Mouse (Mus musculus) hindbrain, postnatal 0 days (tissue): Measurements from ENCODE around the gene Mrps10. TPM values are rescaled to one million over a fixed set of nuclear protein-coding genes. Genes with fewer than 3 reads are reported as not detected.
"Not testable (repeated sequence)": the region's sequence is repeated elsewhere in the genome, so short reads cannot be mapped to it uniquely, and the experiment has no call there.

Source experiments
- ATAC-seq: fragments of 200-750 bp; cut with Nextera tagmentation; 2 replicates; pipeline ENCODE4 v1.8.0; 2017; ENCODE audit warnings: mild to moderate bottlenecking, moderate TSS enrichment, moderate library complexity
- DNase-seq: peaks from one replicate; pipeline ENCODE4 v3.0.0-alpha.2; 2015; ENCODE audit warnings: low spot score
- H3K27ac ChIP-seq: fragments of 300-500 bp; sonication (generic); 2 replicates; pipeline ENCODE4 v1.5.1; 2014; ENCODE audit warnings: mild to moderate bottlenecking
- H3K27me3 ChIP-seq: fragments of 300-500 bp; sonication (generic); 2 replicates; pipeline ENCODE4 v1.6.1; 2014; ENCODE audit warnings: low read length, mixed read lengths; ENCODE audit not compliant: insufficient read depth
- H3K36me3 ChIP-seq: fragments of 300-500 bp; sonication (generic); 2 replicates; pipeline ENCODE4 v1.6.1; 2014; ENCODE audit warnings: low read length, mixed read lengths; ENCODE audit not compliant: insufficient read depth
- H3K4me1 ChIP-seq: fragments of 300-500 bp; sonication (generic); 2 replicates; pipeline ENCODE4 v1.6.1; 2014; ENCODE audit warnings: antibody characterized with exemption, low read length, mixed read lengths; ENCODE audit not compliant: insufficient read depth
- H3K4me2 ChIP-seq: fragments of 300-500 bp; sonication (generic); 2 replicates; pipeline ENCODE4 v1.6.1; 2014; ENCODE audit warnings: low read depth, mild to moderate bottlenecking, low read length, moderate library complexity, mixed read lengths
- H3K4me3 ChIP-seq: fragments of 300-500 bp; sonication (generic); 2 replicates; pipeline ENCODE4 v1.5.1; 2014; ENCODE audit warnings: low read length
- H3K9ac ChIP-seq: fragments of 300-500 bp; sonication (generic); replicated peaks from 2 replicates; pipeline ENCODE4 v1.6.1; 2014; ENCODE audit warnings: mild to moderate bottlenecking, low read length, moderate library complexity, mixed read lengths
- H3K9me3 ChIP-seq: fragments of 300-500 bp; sonication (generic); 2 replicates; pipeline ENCODE4 v1.6.1; 2016; ENCODE audit warnings: low read length, mixed read lengths
- CTCF ChIP-seq: IDR thresholded peaks from 2 replicates; pipeline ENCODE4 v1.5.1; 2016; ENCODE audit warnings: antibody characterized with exemption, control low read depth, low read depth
- WGBS: fragments of 180-500 bp; shearing (Covaris S2); extraction: QIAGEN DNeasy Blood & Tissue Kit; methylation state at CpG from one replicate; pipeline ENCODE4 v1.1.7; 2014; 5-methylcytosine and 5-hydroxymethylcytosine counted together
- polyA plus RNA-seq: library from polyadenylated mRNA; unstranded; fragments of >200 nt; fragmentation: Nextera tagmentation; extraction: Ambion mirVana; gene quantifications from 2 replicates; pipeline ENCODE4 v1.2.1, GENCODE M21; 2015
- total RNA-seq: library from RNA; depleted of rRNA; stranded (reverse); fragments of >200 nt; gene quantifications from 2 replicates; pipeline ENCODE4 v1.2.3, GENCODE M21; 2014

Gene Mrps10
- total and polyA plus RNA-seq, 2 experiments from 2014 or later = 32.9 to 76.9 TPM

GRCm38 (mm10) chr17:47395376-47395913 lies 26.8 kb downstream of the Mrps10 start:
- Histone ChIP-seq H3K36me3 (no peaks in the 10 kb centered on the region), H3K27me3 (no peaks in the 10 kb centered on the region), H3K4me1 (peaks cover 9% of the 10 kb centered on the region; the same call in 1 of the 2 replicates), H3K9me3 (no peaks in the 10 kb centered on the region), H3K4me2 (peak overlapping the region; percentile 47), H3K27ac (no peak overlapping the region), H3K4me3 (peak overlapping the region; percentile 24), H3K9ac (no peak overlapping the region; the same call in 1 of the 2 replicates)
- DNase-seq (peak; percentile 32), ATAC-seq (peak; percentile 76; the same call in 1 of the 2 replicates)
- WGBS = 2% methylated on average over 20 of the region's 20 CpGs
- no peak for TF ChIP-seq CTCF

- Histone ChIP-seq H3K4me1 (peaks cover 9% of the 10 kb centered on the region; the same call in 1 of the 2 replicates), H3K4me3 (no peak overlapping the region), H3K36me3 (no peaks in the 10 kb centered on the region), H3K27me3 (no peaks in the 10 kb centered on the region), H3K9me3 (no peaks in the 10 kb centered on the region), H3K4me2 (no peak overlapping the region), H3K9ac (no peak overlapping the region), H3K27ac (no peak overlapping the region)
- ATAC-seq = no peak
- WGBS = 89% methylated on average over 8 of the region's 8 CpGs
- TF ChIP-seq CTCF = no peak
- no peak for DNase-seq
These were observed 30.4 kb downstream of the Mrps10 start for GRCm38 (mm10) chr17:47399091-47399490.

GRCm38 (mm10) chr17:47400451-47400850 lies 31.8 kb downstream of the Mrps10 start, which contains the start of gene Guca1a:
Guca1a (minus strand) TSS chr17:47400584.
- 0 out of 2 replicates have a peak, but pooled peaks cover under 1% of the 10 kb centered on the region for H3K4me1 ChIP-seq
- no peak for DNase-seq
- WGBS = 50% methylated on average over 10 of the region's 10 CpGs

GRCm38 (mm10) chr17:47407717-47408557 lies 39.2 kb downstream of the Mrps10 start:
- Histone ChIP-seq H3K4me2 (no peak overlapping the region), H3K36me3 (no peaks in the 10 kb centered on the region), H3K27ac (no peak overlapping the region), H3K9me3 (no peaks in the 10 kb centered on the region), H3K9ac (no peak overlapping the region), H3K27me3 (peaks cover 12% of the 10 kb centered on the region), H3K4me1 (no peaks in the 10 kb centered on the region), H3K4me3 (no peak overlapping the region)
- ATAC-seq (no peak), DNase-seq (no peak)
- 65% methylated on average over 10 of the region's 10 CpGs for WGBS
- TF ChIP-seq CTCF = no peak; the same call in 1 of the 2 replicates

More at GRCm38 (mm10) chr17:47400451-47400850, 31.8 kb downstream of the Mrps10 start, which contains the start of gene Guca1a:
- no peak within 1 kb of the TSS for H3K4me2 ChIP-seq
- H3K4me3 ChIP-seq = no peak within 1 kb of the TSS
- no peak for TF ChIP-seq CTCF
- no peaks in the 10 kb centered on the region for H3K27me3 ChIP-seq
- no peaks in the 10 kb centered on the region for H3K36me3 ChIP-seq
- H3K27ac ChIP-seq = no peak within 1 kb of the TSS
- no peak for ATAC-seq
- no peaks in the 10 kb centered on the region for H3K9me3 ChIP-seq
- H3K9ac ChIP-seq = no peak within 1 kb of the TSS

- H3K9ac ChIP-seq = no peak overlapping the region
- DNase-seq (peak; percentile 67), ATAC-seq (peak; percentile 41; the same call in 1 of the 2 replicates)
- H3K4me2 ChIP-seq = no peak overlapping the region
- no peaks in the 10 kb centered on the region for H3K4me1 ChIP-seq
- H3K36me3 ChIP-seq = no peaks in the 10 kb centered on the region
- TF ChIP-seq CTCF = peak; percentile 75
- H3K9me3 ChIP-seq = no peaks in the 10 kb centered on the region
- WGBS = 23% methylated on average over 8 of the region's 8 CpGs
- H3K27ac ChIP-seq = no peak overlapping the region
- peaks cover 12% of the 10 kb centered on the region for H3K27me3 ChIP-seq
- no peak overlapping the region for H3K4me3 ChIP-seq
These were observed 39.8 kb downstream of the Mrps10 start for GRCm38 (mm10) chr17:47408558-47408898.

GRCm38 (mm10) chr17:47409897-47410861 lies 41.5 kb downstream of the Mrps10 start:
- not testable (repeated sequence) for H3K4me1 ChIP-seq, H3K36me3 ChIP-seq, H3K27ac ChIP-seq, H3K9me3 ChIP-seq, H3K9ac ChIP-seq
- DNase-seq (peak; percentile 31), ATAC-seq (peak; percentile 73)
- Histone ChIP-seq H3K27me3 (peaks cover 12% of the 10 kb centered on the region), H3K4me3 (peak overlapping the region; percentile 30), H3K4me2 (peak overlapping the region; percentile 52)
- WGBS = 4% methylated on average over 74 of the region's 74 CpGs
